Mouse (Mus musculus) thymus, adult 2 months (tissue): Measurements from ENCODE around the gene Ppm1h.

Experiments
- CTCF ChIP-seq: fragments of 200-500 bp; IDR thresholded peaks from 2 replicates; pipeline ENCODE4 v1.5.1; 2012; ENCODE audit warnings: mild to moderate bottlenecking, control low read depth, low read length, moderate library complexity, borderline replicate concordance; ENCODE audit not compliant: control insufficient read depth, poor library complexity, insufficient read depth; ENCODE audit errors: extremely low read depth
- POLR2A ChIP-seq: fragments of 200-500 bp; IDR thresholded peaks from 2 replicates; pipeline ENCODE4 v1.6.1; 2012; ENCODE audit warnings: mild to moderate bottlenecking, low read length, control low read depth, moderate library complexity; ENCODE audit not compliant: control insufficient read depth, poor library complexity, insufficient read depth; ENCODE audit errors: extremely low read depth

GRCm38 (mm10) chr10:122749876-122750275 is 71.3 kb downstream of the Ppm1h start:
- TF ChIP-seq CTCF (no peak), POLR2A (no peak)
